Mouse (Mus musculus): ENCODE measurements around the gene Rcn1.

DNA sequence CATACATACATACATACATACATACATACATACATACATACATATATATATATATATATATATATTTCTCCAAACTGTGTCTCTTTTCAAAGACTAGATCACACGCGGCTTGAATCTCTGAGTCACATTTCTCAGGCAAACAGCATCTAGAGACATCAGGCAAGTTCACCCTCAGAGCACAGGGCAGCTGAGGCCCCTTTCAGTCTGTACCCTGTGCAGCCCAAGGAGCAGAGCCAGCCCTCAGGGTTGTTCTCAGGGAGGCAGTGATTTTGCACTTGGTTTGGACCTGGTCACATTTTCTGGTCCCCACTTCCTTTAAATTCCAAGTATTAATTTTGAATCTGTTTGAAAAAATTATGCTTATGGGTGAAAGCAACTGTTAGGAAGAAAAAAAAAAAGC, 39.4 kb upstream of the Rcn1 start:
- no peak for TF ChIP-seq CTCF (IDR thresholded peaks at IDR 0.05; ENCODE audit: borderline replicate concordance, control insufficient read depth, extremely low read depth, insufficient read depth, low read length, poor library complexity)
- TF ChIP-seq POLR2A (IDR thresholded peaks at IDR 0.05; ENCODE audit: control insufficient read depth, extremely low read depth, insufficient read depth, low read length, poor library complexity), result no peak
